Comparison of ENCODE assay signal across 25 mouse cellular contexts in genomic region chr11:49664262-49665140, GRCm38 (mm10). TPM values are rescaled to one million over a fixed set of nuclear protein-coding genes. Genes with fewer than 3 reads are reported as not detected.
DNase-seq lines count a peak whose midpoint lies in the region; ATAC-seq lines count a peak whose summit lies in the region.
"Had no signal": no experiment of that assay in that cellular context is flagged by ENCODE, and none has a peak within 500 bp of the region (broad histone marks: within the 10 kb centered on the region; RNA-seq: fewer than 3 reads in every experiment).

No protein-coding gene starts in this region.

- H3K4me2 ChIP-seq in kidney, embryonic 15.5 days = no peak overlapping the region
- H3K4me2 ChIP-seq: forebrain, embryonic 13.5 days; midbrain, embryonic 13.5 days had no signal

- no peaks in the 10 kb centered on the region for H3K27me3 ChIP-seq in heart, embryonic 10.5 days (ENCODE audit: insufficient read depth, poor library complexity, severe bottlenecking)
- no peaks in the 10 kb centered on the region for H3K27me3 ChIP-seq in kidney, embryonic 15.5 days
- H3K27me3 ChIP-seq: forebrain, embryonic 13.5 days; midbrain, embryonic 13.5 days had no signal

- no peaks in the 10 kb centered on the region for H3K9me3 ChIP-seq in heart, embryonic 10.5 days
- no peaks in the 10 kb centered on the region for H3K9me3 ChIP-seq in kidney, embryonic 15.5 days (replicated peaks)
- H3K9me3 ChIP-seq: forebrain, embryonic 13.5 days; limb, embryonic 10.5 days; midbrain, embryonic 13.5 days had no signal

- 76% methylated on average over 12 of the region's 12 CpGs for WGBS in heart, embryonic 10.5 days
- WGBS in kidney, embryonic 15.5 days = 77% methylated on average over 12 of the region's 12 CpGs

- no peak overlapping the region for H3K9ac ChIP-seq in kidney, embryonic 15.5 days
- H3K9ac ChIP-seq: forebrain, embryonic 13.5 days; midbrain, embryonic 13.5 days had no signal

- peaks cover 17% of the 10 kb centered on the region for H3K4me1 ChIP-seq in heart, embryonic 10.5 days
- no peaks in the 10 kb centered on the region for H3K4me1 ChIP-seq in kidney, embryonic 15.5 days
- H3K4me1 ChIP-seq: forebrain, embryonic 13.5 days; limb, embryonic 10.5 days; midbrain, embryonic 13.5 days had no signal

- peak; percentile 69 for DNase-seq in heart, embryonic 10.5 days (ENCODE audit: low spot score)
- no peak for DNase-seq in heart, adult 9 months (ENCODE audit: low spot score in 2 of 2)
- DNase-seq in kidney, postnatal 36 days = no peak
- DNase-seq in urinary bladder, postnatal 36 days (ENCODE audit: low spot score in 2 of 2) = no peak
- DNase-seq: B cell, adult 2 months; cerebellum, adult 2 months; heart, postnatal 36 days; kidney, adult 18-20 months; kidney, postnatal 14 days; layer of hippocampus, adult 9-11 months; right cerebral cortex, adult 18-20 months had no signal

- no peak overlapping the region; the same call in 1 of the 2 replicates for H3K27ac ChIP-seq in heart, embryonic 10.5 days
- no peak overlapping the region for H3K27ac ChIP-seq in kidney, embryonic 15.5 days
- H3K27ac ChIP-seq: forebrain, embryonic 13.5 days; limb, embryonic 10.5 days; midbrain, embryonic 13.5 days; stomach, postnatal 0 days had no signal

- ATAC-seq in kidney, embryonic 15.5 days (replicated peaks; ENCODE audit: low FRiP score) = 0 out of 2 replicates have a peak, but pooled peaks have one; percentile 34
- peak; percentile 40; the same call in 1 of the 2 replicates for ATAC-seq in common myeloid progenitor, adult 5-6 weeks (replicated peaks; ENCODE audit: low read depth, poor library complexity, severe bottlenecking)
- peak; percentile 51; the same call in 1 of the 2 replicates for ATAC-seq in megakaryocyte, adult 5-6 weeks (ENCODE audit: poor library complexity, severe bottlenecking)
- ATAC-seq in activated CD4-positive, CD25-positive, alpha-beta regulatory T cell, adult 4 months = no peak
- ATAC-seq: forebrain, embryonic 13.5 days; midbrain, embryonic 13.5 days had no signal

- H3K4me3 ChIP-seq in heart, embryonic 10.5 days = no peak overlapping the region
- H3K4me3 ChIP-seq in kidney, embryonic 15.5 days (replicated peaks) = no peak overlapping the region
- H3K4me3 ChIP-seq: erythroblast, embryonic 14.5 days; forebrain, embryonic 13.5 days; limb, embryonic 10.5 days; midbrain, embryonic 13.5 days had no signal

- H3K36me3 ChIP-seq in heart, embryonic 10.5 days = peaks cover 17% of the 10 kb centered on the region
- peaks cover 14% of the 10 kb centered on the region for H3K36me3 ChIP-seq in kidney, embryonic 15.5 days

RNA-seq across cellular contexts. Expression of gene Scgb3a1, which starts 1.1 kb away (rescaled TPM):
- polyA plus RNA-seq in heart, embryonic 10.5 days (2016; fragmentation: Nextera tagmentation; extraction: Ambion mirVana) = 0.30 and 1.3 TPM in 2 replicates
- polyA plus RNA-seq in kidney, embryonic 15.5 days (2015; fragmentation: Nextera tagmentation; extraction: Ambion mirVana) = not detected in 2 replicates
- total RNA-seq in common myeloid progenitor, adult 5-6 weeks (2017) = not detected in 2 replicates
- total RNA-seq in megakaryocyte, adult 5-6 weeks (2015) = not detected in 2 replicates
- not detected in 2 replicates for total RNA-seq in megakaryocyte, adult 5-6 weeks (2017)
- polyA plus RNA-seq in activated CD4-positive, CD25-positive, alpha-beta regulatory T cell, adult 4 months (2017; shearing (Covaris generic)) = under 1 TPM in 1 of 2 experiments, not detected in 1; 0.97 TPM
- total RNA-seq: adrenal gland, adult 18-20 months; adrenal gland, postnatal 4 days; left cerebral cortex, adult 8-10 months; liver, adult 2 months had no signal
- polyA plus RNA-seq: cerebellum, adult 2 months; embryonic facial prominence, embryonic 11.5 days; erythroblast, embryonic 14.5 days; forebrain, embryonic 13.5 days; limb, embryonic 10.5 days; midbrain, embryonic 13.5 days had no signal

RNA-seq across cellular contexts. Expression of gene Cnot6, which starts 48.0 kb away (rescaled TPM):
- 47.0 and 56.0 TPM in 2 replicates for polyA plus RNA-seq in heart, embryonic 10.5 days (2016; fragmentation: Nextera tagmentation; extraction: Ambion mirVana)
- polyA plus RNA-seq in kidney, embryonic 15.5 days (2015; fragmentation: Nextera tagmentation; extraction: Ambion mirVana) = 67.1 and 70.8 TPM in 2 replicates
- 96.7 and 119 TPM in 2 replicates for total RNA-seq in common myeloid progenitor, adult 5-6 weeks (2017)
- 65.2 and 67.0 TPM in 2 replicates for total RNA-seq in megakaryocyte, adult 5-6 weeks (2015)
- 45.4 and 58.5 TPM in 2 replicates for total RNA-seq in megakaryocyte, adult 5-6 weeks (2017)
- 10 to 100 TPM; 25.8 to 30.9 TPM for polyA plus RNA-seq in activated CD4-positive, CD25-positive, alpha-beta regulatory T cell, adult 4 months (2017; shearing (Covaris generic))

RNA-seq across cellular contexts. Expression of gene Flt4, which starts 55.4 kb away (rescaled TPM):
- 7.3 and 8.2 TPM in 2 replicates for polyA plus RNA-seq in heart, embryonic 10.5 days (2016; fragmentation: Nextera tagmentation; extraction: Ambion mirVana)
- polyA plus RNA-seq in kidney, embryonic 15.5 days (2015; fragmentation: Nextera tagmentation; extraction: Ambion mirVana) = 8.3 and 10.1 TPM in 2 replicates
- total RNA-seq in common myeloid progenitor, adult 5-6 weeks (2017) = 0.09 TPM in 1 of 2 replicates, not detected in the other
- 0.09 TPM in 1 of 2 replicates, not detected in the other for total RNA-seq in megakaryocyte, adult 5-6 weeks (2015)
- total RNA-seq in megakaryocyte, adult 5-6 weeks (2017) = not detected in 2 replicates
- not detected for polyA plus RNA-seq in activated CD4-positive, CD25-positive, alpha-beta regulatory T cell, adult 4 months (2017; shearing (Covaris generic))
